Mouse (Mus musculus) kidney, adult 2 months (tissue): Measurements from ENCODE around the gene Zfp955b. TPM values are rescaled to one million over a fixed set of nuclear protein-coding genes. Genes with fewer than 3 reads are reported as not detected.
"Not testable (repeated sequence)": the region's sequence is repeated elsewhere in the genome, so short reads cannot be mapped to it uniquely, and the experiment has no call there.

ENCODE experiments used
- DNase-seq: peaks from one replicate; pipeline ENCODE4 v3.0.0; 2021
- H3K27ac ChIP-seq: fragments of 200-500 bp; 2 replicates; pipeline ENCODE4 v1.5.1; 2012; ENCODE audit warnings: low read depth, low read length, control low read depth, inconsistent platforms; ENCODE audit not compliant: insufficient read depth
- H3K27me3 ChIP-seq: fragments of 200-500 bp; replicated peaks from 2 replicates; pipeline ENCODE4 v1.6.1; 2012; ENCODE audit warnings: mild to moderate bottlenecking, moderate library complexity, low read length, inconsistent platforms; ENCODE audit not compliant: control insufficient read depth, insufficient read depth
- H3K36me3 ChIP-seq: fragments of 200-500 bp; 2 replicates; pipeline ENCODE4 v1.6.1; 2012; ENCODE audit warnings: mild to moderate bottlenecking, moderate library complexity, low read length, inconsistent platforms; ENCODE audit not compliant: control insufficient read depth, insufficient read depth
- H3K4me1 ChIP-seq: fragments of 200-500 bp; 2 replicates; pipeline ENCODE4 v1.6.1; 2011; ENCODE audit warnings: low read length; ENCODE audit not compliant: control insufficient read depth, insufficient read depth
- H3K4me3 ChIP-seq: fragments of 200-500 bp; 2 replicates; pipeline ENCODE4 v1.5.1; 2011; ENCODE audit warnings: mild to moderate bottlenecking, low read depth, low read length, control low read depth; ENCODE audit not compliant: insufficient read depth
- CTCF ChIP-seq: fragments of 200-500 bp; conservative IDR thresholded peaks from 2 replicates; pipeline ENCODE4 v1.5.1; 2011; ENCODE audit warnings: low read depth, mild to moderate bottlenecking, control low read depth, low read length, moderate library complexity, mixed read lengths; ENCODE audit not compliant: insufficient read depth, insufficient read length
- POLR2A ChIP-seq: fragments of 200-500 bp; IDR thresholded peaks from one replicate; pipeline ENCODE4 v1.6.1; 2011; ENCODE audit warnings: low read depth, low read length, control low read depth
- whole genome bisulfite sequencing: fragments of 180-500 bp; shearing (Covaris S2); methylation state at CpG from one replicate; pipeline ENCODE4 v1.1.7; 2018; 5-methylcytosine and 5-hydroxymethylcytosine counted together
- polyA plus RNA-seq: library from polyadenylated mRNA; depleted of rRNA; stranded (reverse); fragments of >200 nt; gene quantifications from 2 replicates; pipeline ENCODE4 v1.2.3, GENCODE M21; 2012; rRNA removed

Gene Zfp955b
- 1.6 and 2.3 TPM in 2 replicates for polyA plus RNA-seq

GRCm38 (mm10) chr17:33289039-33289875 is at the start of gene Zfp955b:
Gene Zfp955b (plus strand): TSS chr17:33289544.
- not testable (repeated sequence) for H3K4me1 ChIP-seq, H3K27ac ChIP-seq, H3K36me3 ChIP-seq, DNase-seq, H3K27me3 ChIP-seq, H3K4me3 ChIP-seq
- no CpG with 5 or more reads among the region's 25 CpGs for WGBS

DNA sequence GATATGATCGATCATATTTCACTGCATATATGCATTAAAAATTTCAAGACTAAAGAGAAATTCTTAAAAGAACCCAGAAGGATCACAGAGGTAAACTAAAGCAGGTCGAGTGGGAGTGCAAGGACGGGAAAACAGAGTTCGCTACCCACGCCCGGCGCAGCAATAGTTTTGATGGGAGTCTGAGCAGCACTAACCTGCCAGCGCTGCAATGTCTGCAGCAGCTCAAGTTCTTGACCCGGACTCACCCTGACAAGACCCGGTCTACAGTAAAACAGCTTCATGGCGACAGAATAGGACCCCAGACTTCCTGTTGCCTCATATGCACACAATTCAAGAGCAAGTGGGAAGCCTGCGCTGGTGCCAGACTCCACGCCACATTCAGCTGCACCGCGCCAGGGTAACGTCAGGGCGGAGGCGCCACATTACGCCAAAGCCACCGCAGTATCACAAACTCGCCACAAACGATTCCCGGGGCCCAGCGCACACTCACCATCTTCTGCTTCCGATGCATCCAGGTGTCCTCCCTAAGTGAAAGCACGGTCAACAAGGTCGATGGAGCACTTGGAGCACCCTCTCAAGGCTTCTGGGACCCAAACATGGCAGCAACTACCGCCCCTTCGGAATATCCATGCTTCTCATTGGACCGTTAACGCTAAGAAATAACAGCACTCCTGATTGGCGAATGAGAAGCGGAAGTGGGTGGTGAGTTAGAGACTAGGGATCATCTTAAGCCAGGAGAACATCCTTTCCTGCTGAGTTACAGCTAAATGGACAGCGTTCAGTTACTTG is 34.6 kb upstream of the Zfp955b start, which contains the start of gene Zfp955a:
Gene Zfp955a (minus strand): TSS at position 616 of the 789 bp plus-strand sequence.
- not testable (repeated sequence) for H3K27ac ChIP-seq, H3K4me3 ChIP-seq, H3K4me1 ChIP-seq, H3K36me3 ChIP-seq, DNase-seq, H3K27me3 ChIP-seq
- 15% methylated on average over 1 of the region's 34 CpGs for WGBS

DNA sequence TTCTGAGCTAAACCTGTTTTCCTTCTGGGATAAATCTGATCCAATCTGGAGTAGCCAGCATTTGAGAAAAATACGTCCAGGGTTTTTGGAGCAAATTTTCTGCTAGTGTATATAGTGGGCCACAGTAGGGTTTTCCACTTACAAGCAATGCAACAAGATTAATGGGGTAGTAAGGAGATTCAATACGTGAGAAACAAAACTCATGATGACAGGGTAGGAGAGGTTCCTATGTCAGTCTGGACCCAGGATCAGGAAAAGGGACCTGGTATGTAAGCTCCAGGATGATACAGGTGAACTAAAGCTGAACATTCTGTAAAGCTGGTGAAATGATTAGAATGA is 34.1 kb upstream of the Zfp955b start:
- not testable (repeated sequence) for H3K36me3 ChIP-seq, DNase-seq, H3K27ac ChIP-seq, H3K27me3 ChIP-seq, H3K4me1 ChIP-seq, H3K4me3 ChIP-seq
- no CpG with 5 or more reads among the region's 2 CpGs for WGBS

DNA sequence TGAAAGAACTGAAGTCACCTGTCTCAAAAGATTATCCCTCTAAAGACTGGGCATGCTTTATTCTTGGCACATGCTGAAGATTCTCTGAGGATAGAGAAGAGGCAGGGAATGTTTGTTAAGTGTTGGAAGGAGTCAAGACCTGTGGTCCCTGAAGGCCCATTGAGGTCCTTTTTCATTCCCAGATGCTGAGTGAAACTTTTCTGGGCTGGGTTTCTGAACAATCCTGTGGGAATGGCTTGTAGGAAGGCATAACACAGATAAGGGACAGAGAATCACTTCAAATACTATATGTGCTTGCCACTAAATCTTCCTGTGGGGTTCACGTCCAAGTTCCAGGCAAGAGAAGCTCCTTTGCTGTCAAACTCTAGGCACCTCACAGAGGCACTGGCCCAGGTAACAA is 25.0 kb upstream of the Zfp955b start, which contains the start of gene Olfr63:
Gene Olfr63 (plus strand): TSS at position 301 of the 400 bp plus-strand sequence.
- no peak within 1 kb of the TSS for H3K4me3 ChIP-seq
- DNase-seq, result no peak
- 83% methylated on average over 1 of the region's 1 CpGs for WGBS
- H3K36me3 ChIP-seq, result no peaks in the 10 kb centered on the region
- TF ChIP-seq CTCF (no peak), POLR2A (no peak)
- no peak within 1 kb of the TSS for H3K27ac ChIP-seq
- H3K4me1 ChIP-seq, result no peaks in the 10 kb centered on the region
- H3K27me3 ChIP-seq, result no peaks in the 10 kb centered on the region

- 76% methylated on average over 9 of the region's 9 CpGs for WGBS
- H3K4me3 ChIP-seq, result no peak overlapping the region
- H3K4me1 ChIP-seq, result no peaks in the 10 kb centered on the region
- DNase-seq, result no peak
- H3K36me3 ChIP-seq, result no peaks in the 10 kb centered on the region
- H3K27me3 ChIP-seq, result no peaks in the 10 kb centered on the region
- no peak overlapping the region for H3K27ac ChIP-seq
- TF ChIP-seq POLR2A (no peak), CTCF (no peak)
Observed at GRCm38 (mm10) chr17:33268907-33269306, 20.4 kb upstream of the Zfp955b start.

GRCm38 (mm10) chr17:33289876-33290149 is 469 bp downstream of the Zfp955b start:
- not testable (repeated sequence) for H3K4me3 ChIP-seq, DNase-seq, H3K27ac ChIP-seq, H3K4me1 ChIP-seq, H3K36me3 ChIP-seq, H3K27me3 ChIP-seq
- WGBS, result no CpG with 5 or more reads among the region's 9 CpGs

GRCm38 (mm10) chr17:33352981-33353380 is 63.6 kb downstream of the Zfp955b start:
- Histone ChIP-seq H3K4me1 (no peaks in the 10 kb centered on the region), H3K36me3 (no peaks in the 10 kb centered on the region), H3K27ac (no peak overlapping the region), H3K27me3 (no peaks in the 10 kb centered on the region), H3K4me3 (no peak overlapping the region)
- DNase-seq, result no peak
- 96% methylated on average over 1 of the region's 1 CpGs for WGBS
- TF ChIP-seq CTCF (no peak), POLR2A (no peak)

Other genes starting within 250 kb of the Zfp955b start
- gene 4921501E09Rik, start 221.5 kb upstream of the Zfp955b start, polyA plus RNA-seq, result not detected in 2 replicates
- gene Zfp563, start 200.2 kb upstream of the Zfp955b start, polyA plus RNA-seq, result 2.2 and 2.8 TPM in 2 replicates
- gene Morc2b, start 149.9 kb upstream of the Zfp955b start, polyA plus RNA-seq, result 0.01 TPM in 1 of 2 replicates, not detected in the other
- gene Olfr55, start 121.1 kb upstream of the Zfp955b start, polyA plus RNA-seq, result not detected in 2 replicates
- not detected in 2 replicates for gene Olfr239, start 98.2 kb upstream of the Zfp955b start, polyA plus RNA-seq
- 0.08 TPM in 1 of 2 replicates, not detected in the other for gene Olfr1564, start 67.9 kb upstream of the Zfp955b start, polyA plus RNA-seq
- 0.94 and 1.6 TPM in 2 replicates for gene Zfp955a, start 34.4 kb upstream of the Zfp955b start, polyA plus RNA-seq
- not detected in 2 replicates for gene Olfr63, start 24.9 kb upstream of the Zfp955b start, polyA plus RNA-seq
- 0.76 and 1.1 TPM in 2 replicates for gene Zfp81, start 69.3 kb downstream of the Zfp955b start, polyA plus RNA-seq
- 1.8 and 2.1 TPM in 2 replicates for gene Zfp101, start 105.1 kb downstream of the Zfp955b start, polyA plus RNA-seq
- gene Actl9, start 143.4 kb downstream of the Zfp955b start, polyA plus RNA-seq, result 0.33 and 0.53 TPM in 2 replicates
- 31.4 and 37.9 TPM in 2 replicates for gene Adamts10, start 234.7 kb downstream of the Zfp955b start, polyA plus RNA-seq